Mouse (Mus musculus) lung, adult 2 months (tissue): ENCODE results near the gene Angel1.

Experiments used
- CTCF ChIP-seq: fragments of 200-500 bp; IDR thresholded peaks from 2 replicates; pipeline ENCODE4 v1.5.1; 2011; ENCODE audit warnings: mild to moderate bottlenecking, low read length, control low read depth; ENCODE audit not compliant: insufficient read depth
- POLR2A ChIP-seq: fragments of 200-500 bp; IDR thresholded peaks from 2 replicates; pipeline ENCODE4 v1.6.1; 2011; ENCODE audit warnings: low read depth, mild to moderate bottlenecking, control low read depth, low read length, borderline replicate concordance; ENCODE audit errors: extremely low read depth

- TF ChIP-seq POLR2A (no peak), CTCF (no peak)
Observed at GRCm38 (mm10) chr12:86672105-86672504, 54.2 kb downstream of the Angel1 start.
